Mouse (Mus musculus) limb, embryonic 15.5 days (tissue): ENCODE data around the gene Eif4g3. TPM values are rescaled to one million over a fixed set of nuclear protein-coding genes. Genes with fewer than 3 reads are reported as not detected.

ENCODE experiments used
- ATAC-seq: fragments of 200-750 bp; cut with Nextera tagmentation; 2 replicates; pipeline ENCODE4 v1.8.0; 2017; ENCODE audit warnings: low read depth, moderate TSS enrichment; ENCODE audit not compliant: insufficient number of reproducible peaks, low FRiP score, low TSS enrichment
- H3K27ac ChIP-seq: fragments of 300-500 bp; sonication (generic); 2 replicates; pipeline ENCODE4 v1.5.1; 2015; ENCODE audit warnings: moderate library complexity, mild to moderate bottlenecking, inconsistent platforms
- H3K27me3 ChIP-seq: fragments of 300-500 bp; sonication (generic); 2 replicates; pipeline ENCODE4 v1.6.1; 2015; ENCODE audit warnings: inconsistent platforms
- H3K36me3 ChIP-seq: fragments of 300-500 bp; sonication (generic); 2 replicates; pipeline ENCODE4 v1.6.1; 2015; ENCODE audit warnings: inconsistent platforms
- H3K4me1 ChIP-seq: fragments of 300-500 bp; sonication (generic); 2 replicates; pipeline ENCODE4 v1.6.1; 2015; ENCODE audit warnings: inconsistent platforms
- H3K4me2 ChIP-seq: fragments of 300-500 bp; sonication (generic); 2 replicates; pipeline ENCODE4 v1.6.1; 2015; ENCODE audit warnings: mild to moderate bottlenecking, inconsistent platforms
- H3K4me3 ChIP-seq: fragments of 300-500 bp; sonication (generic); 2 replicates; pipeline ENCODE4 v1.5.1; 2015; ENCODE audit warnings: mild to moderate bottlenecking, inconsistent platforms
- H3K9ac ChIP-seq: fragments of 300-500 bp; sonication (generic); 2 replicates; pipeline ENCODE4 v1.6.1; 2015; ENCODE audit warnings: inconsistent platforms
- H3K9me3 ChIP-seq: fragments of 300-500 bp; sonication (generic); 2 replicates; pipeline ENCODE4 v1.6.1; 2016; ENCODE audit warnings: inconsistent platforms
- WGBS: fragments of 180-500 bp; shearing (Covaris S2); methylation state at CpG from one replicate; pipeline ENCODE4 v1.1.7; 2015; 5-methylcytosine and 5-hydroxymethylcytosine counted together
- polyA plus RNA-seq: library from polyadenylated mRNA; unstranded; fragments of >200 nt; fragmentation: Nextera tagmentation; extraction: Ambion mirVana; gene quantifications from 2 replicates; pipeline ENCODE4 v1.2.1, GENCODE M21; 2015

Eif4g3 gene
- polyA plus RNA-seq, 1 experiment from 2014 or later: 29.1 TPM

DNA sequence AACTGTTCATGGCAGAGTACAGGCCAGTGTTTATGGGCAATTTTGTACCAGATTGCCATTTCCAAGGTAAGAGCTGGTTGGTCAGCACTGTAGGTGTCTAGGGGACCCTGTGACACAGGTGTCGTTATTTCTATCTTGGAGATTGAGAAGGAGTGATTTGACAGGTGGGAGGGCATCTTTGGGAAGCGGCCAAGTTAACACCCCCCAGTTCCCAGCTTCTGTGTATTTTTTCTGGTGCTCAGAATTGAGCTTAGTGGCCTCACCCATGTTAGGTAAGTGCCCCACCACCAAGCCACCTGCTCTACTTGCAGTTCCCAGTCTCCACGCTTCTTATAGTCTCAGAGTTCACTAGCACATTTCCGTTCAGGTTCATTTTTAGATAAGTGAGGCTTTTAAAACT is 76.5 kb downstream of the Eif4g3 start:
- Histone ChIP-seq H3K9me3 (no peaks in the 10 kb centered on the region), H3K4me2 (no peak overlapping the region), H3K9ac (no peak overlapping the region), H3K4me1 (peaks cover 14% of the 10 kb centered on the region; the same call in 1 of the 2 replicates), H3K27ac (no peak overlapping the region), H3K27me3 (no peaks in the 10 kb centered on the region), H3K36me3 (peaks cover 24% of the 10 kb centered on the region), H3K4me3 (no peak overlapping the region)
- ATAC-seq: no peak
- 85% methylated on average over 4 of the region's 4 CpGs for WGBS

DNA sequence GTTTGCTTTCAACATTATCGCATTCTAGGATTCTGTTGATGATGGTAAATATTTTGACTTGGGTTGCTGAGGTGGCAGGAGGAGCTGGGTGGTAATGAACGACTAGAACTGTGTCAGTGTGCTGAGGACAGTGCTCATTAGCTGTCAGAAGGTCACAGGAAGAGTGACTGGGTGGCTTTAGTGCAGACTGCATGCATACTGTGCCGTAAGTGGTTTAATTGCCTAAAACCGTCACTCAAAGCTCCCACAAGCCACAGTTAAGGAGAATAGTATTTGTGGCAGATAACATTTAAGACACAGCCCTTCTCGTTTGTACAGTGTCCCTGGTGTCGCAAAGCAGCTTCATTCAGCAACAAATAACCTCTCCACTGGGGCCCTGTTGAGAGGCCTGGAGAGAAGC is 78.7 kb downstream of the Eif4g3 start:
- WGBS: 59% methylated on average over 6 of the region's 6 CpGs
- peaks cover 11% of the 10 kb centered on the region; the same call in 1 of the 2 replicates for H3K4me1 ChIP-seq
- no peak overlapping the region for H3K4me2 ChIP-seq
- H3K27me3 ChIP-seq: no peaks in the 10 kb centered on the region
- no peaks in the 10 kb centered on the region for H3K9me3 ChIP-seq
- H3K4me3 ChIP-seq: no peak overlapping the region
- peaks cover 12% of the 10 kb centered on the region for H3K36me3 ChIP-seq
- no peak for ATAC-seq
- no peak overlapping the region for H3K9ac ChIP-seq
- no peak overlapping the region for H3K27ac ChIP-seq

DNA sequence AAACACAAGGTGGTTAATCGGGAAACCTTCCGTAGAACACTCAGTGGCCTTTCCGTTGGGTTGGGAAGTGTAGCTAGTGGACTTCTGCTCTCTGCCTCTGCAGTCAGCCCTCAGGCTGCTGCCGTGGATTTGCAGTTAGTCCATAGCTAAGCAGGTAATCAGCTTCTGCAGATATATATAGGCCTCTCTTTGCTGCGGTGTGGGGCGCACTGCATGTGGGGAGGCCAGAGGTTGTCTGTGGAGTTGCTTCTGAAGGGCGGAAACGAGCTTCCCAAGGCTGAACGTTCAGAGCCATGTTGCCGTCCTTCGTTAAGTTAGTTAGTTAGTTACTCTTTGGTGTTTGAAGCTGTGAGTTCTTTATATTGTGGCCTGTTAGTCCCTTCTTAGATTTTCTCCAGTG is 80.3 kb downstream of the Eif4g3 start:
- H3K4me2 ChIP-seq: no peak overlapping the region
- ATAC-seq: no peak
- H3K4me3 ChIP-seq: no peak overlapping the region
- peak overlapping the region; percentile 13; the same call in 1 of the 2 replicates for H3K27ac ChIP-seq
- H3K9me3 ChIP-seq: no peaks in the 10 kb centered on the region
- H3K9ac ChIP-seq: no peak overlapping the region
- H3K36me3 ChIP-seq: peaks cover 15% of the 10 kb centered on the region
- 76% methylated on average over 11 of the region's 11 CpGs for WGBS
- no peaks in the 10 kb centered on the region for H3K27me3 ChIP-seq
- peaks cover 11% of the 10 kb centered on the region; the same call in 1 of the 2 replicates for H3K4me1 ChIP-seq

DNA sequence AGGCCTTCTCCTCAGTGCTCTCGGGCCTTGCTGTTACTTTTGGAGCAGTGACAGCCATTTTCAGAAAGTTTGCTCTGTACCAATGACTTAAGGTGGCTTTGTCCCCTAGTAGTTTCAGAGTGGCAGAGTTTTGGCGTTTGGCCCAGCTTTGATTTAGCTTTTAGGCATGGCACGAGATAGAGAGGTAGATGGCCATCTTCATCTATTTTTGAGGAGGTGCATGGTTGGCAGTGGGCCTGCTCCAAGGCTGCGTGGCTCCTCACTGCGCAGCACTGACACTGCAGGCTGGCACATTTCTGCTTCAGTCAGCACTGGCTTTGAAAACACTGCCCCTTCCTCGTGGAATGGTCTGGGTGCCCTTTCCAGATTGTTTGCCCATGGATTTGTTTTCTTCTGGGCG is 80.7 kb downstream of the Eif4g3 start:
- peaks cover 17% of the 10 kb centered on the region for H3K36me3 ChIP-seq
- no peak overlapping the region for H3K9ac ChIP-seq
- peak overlapping the region; percentile 13; the same call in 1 of the 2 replicates for H3K27ac ChIP-seq
- 77% methylated on average over 7 of the region's 7 CpGs for WGBS
- peaks cover 7% of the 10 kb centered on the region; the same call in 1 of the 2 replicates for H3K4me1 ChIP-seq
- no peaks in the 10 kb centered on the region for H3K9me3 ChIP-seq
- no peak overlapping the region for H3K4me3 ChIP-seq
- no peaks in the 10 kb centered on the region for H3K27me3 ChIP-seq
- no peak overlapping the region for H3K4me2 ChIP-seq
- ATAC-seq: no peak

DNA sequence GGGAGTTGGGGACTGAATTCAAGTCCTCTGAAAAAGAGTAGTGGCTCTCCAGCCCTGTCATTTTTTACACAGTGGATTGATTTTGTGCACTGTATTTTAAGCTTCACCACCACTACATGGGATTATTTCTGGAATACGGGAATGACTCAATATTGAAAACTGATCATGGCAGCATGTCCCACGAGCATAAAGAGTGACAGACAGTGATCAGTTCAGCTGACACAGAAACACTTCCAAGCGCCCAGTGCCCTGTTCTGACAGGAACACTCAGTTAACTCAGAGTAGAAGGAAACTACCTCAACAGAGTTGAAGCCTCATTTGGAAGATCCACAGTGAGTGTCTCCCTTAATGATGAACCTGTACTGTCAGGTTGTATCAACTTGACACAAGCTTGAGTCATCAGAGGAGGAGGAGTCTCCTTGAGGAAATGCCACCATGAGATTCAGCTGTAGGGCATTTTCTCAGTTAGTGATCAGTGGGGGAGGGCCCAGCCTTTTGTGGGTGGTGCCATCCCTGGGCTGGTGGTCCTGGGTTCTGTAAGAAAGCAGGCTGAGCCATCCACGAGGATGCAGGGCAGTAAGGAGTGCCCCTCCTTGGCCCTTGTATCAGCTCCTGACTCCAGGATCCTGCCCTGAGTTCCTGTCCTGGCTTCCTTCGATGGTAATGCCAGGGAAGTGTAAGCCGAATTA is 82.2 kb downstream of the Eif4g3 start:
- no peak overlapping the region for H3K9ac ChIP-seq
- no peak for ATAC-seq
- H3K4me3 ChIP-seq: no peak overlapping the region
- peaks cover 27% of the 10 kb centered on the region for H3K36me3 ChIP-seq
- H3K27ac ChIP-seq: no peak overlapping the region
- H3K9me3 ChIP-seq: no peaks in the 10 kb centered on the region
- peaks cover 7% of the 10 kb centered on the region; the same call in 1 of the 2 replicates for H3K4me1 ChIP-seq
- H3K27me3 ChIP-seq: no peaks in the 10 kb centered on the region
- H3K4me2 ChIP-seq: no peak overlapping the region
- 62% methylated on average over 6 of the region's 6 CpGs for WGBS

DNA sequence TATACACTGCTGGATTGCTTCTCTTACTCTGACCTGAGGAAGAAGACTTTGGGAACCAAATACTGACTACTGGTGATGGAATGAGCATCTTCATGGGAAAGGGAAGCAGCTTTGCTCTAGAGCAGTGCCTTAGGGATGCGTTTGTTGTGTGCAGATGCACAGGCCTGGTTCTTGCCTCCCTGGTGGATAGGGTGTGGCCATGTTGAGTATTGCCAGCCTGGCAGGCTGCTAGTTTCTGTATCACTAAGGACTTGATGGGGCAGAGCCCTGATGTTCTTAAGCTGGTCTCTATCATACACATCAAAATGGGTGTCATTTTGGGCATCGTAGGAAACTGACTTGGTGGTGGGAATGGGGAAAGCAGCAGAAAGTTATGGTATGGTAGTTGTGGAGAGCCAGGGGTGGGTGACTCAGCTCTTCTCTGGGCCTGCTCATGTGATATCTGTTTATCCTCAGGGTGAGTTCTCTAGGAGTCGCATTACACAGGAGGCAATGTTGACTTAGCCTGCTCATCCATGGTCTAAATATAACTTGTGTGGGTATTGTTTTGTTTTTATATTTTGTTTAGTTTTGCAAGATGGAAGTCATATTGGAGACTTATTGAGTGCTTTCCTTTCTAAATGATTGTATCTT is 85.0 kb downstream of the Eif4g3 start:
- WGBS: 86% methylated on average over 3 of the region's 3 CpGs
- H3K27me3 ChIP-seq: no peaks in the 10 kb centered on the region
- H3K4me3 ChIP-seq: no peak overlapping the region
- no peak overlapping the region for H3K4me2 ChIP-seq
- ATAC-seq: no peak
- H3K4me1 ChIP-seq: peaks cover 4% of the 10 kb centered on the region; the same call in 1 of the 2 replicates
- H3K9ac ChIP-seq: no peak overlapping the region
- H3K36me3 ChIP-seq: peaks cover 34% of the 10 kb centered on the region
- H3K27ac ChIP-seq: no peak overlapping the region
- no peaks in the 10 kb centered on the region for H3K9me3 ChIP-seq

DNA sequence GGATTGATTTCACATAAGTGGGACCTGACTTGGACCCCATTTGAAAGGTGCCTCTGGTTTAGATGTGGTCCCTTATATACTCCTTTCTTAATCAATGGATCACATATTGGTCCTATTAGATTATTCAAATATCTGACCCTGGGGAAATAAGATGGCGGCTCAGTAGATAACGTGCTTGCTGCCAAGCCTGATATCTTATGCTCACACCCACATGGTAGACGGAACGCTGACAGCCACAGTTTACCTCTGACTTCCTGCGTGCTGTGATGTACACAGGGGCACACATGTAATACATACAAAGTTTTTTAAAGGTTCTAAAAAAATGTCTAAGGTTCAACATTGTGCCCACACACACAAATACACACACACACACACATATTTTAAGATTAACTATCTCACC is 86.4 kb downstream of the Eif4g3 start:
- Histone ChIP-seq H3K4me1 (no peaks in the 10 kb centered on the region), H3K9me3 (no peaks in the 10 kb centered on the region), H3K4me3 (no peak overlapping the region), H3K9ac (no peak overlapping the region), H3K27me3 (no peaks in the 10 kb centered on the region), H3K36me3 (peaks cover 48% of the 10 kb centered on the region), H3K27ac (no peak overlapping the region), H3K4me2 (no peak overlapping the region)
- 95% methylated on average over 5 of the region's 5 CpGs for WGBS
- no peak for ATAC-seq

DNA sequence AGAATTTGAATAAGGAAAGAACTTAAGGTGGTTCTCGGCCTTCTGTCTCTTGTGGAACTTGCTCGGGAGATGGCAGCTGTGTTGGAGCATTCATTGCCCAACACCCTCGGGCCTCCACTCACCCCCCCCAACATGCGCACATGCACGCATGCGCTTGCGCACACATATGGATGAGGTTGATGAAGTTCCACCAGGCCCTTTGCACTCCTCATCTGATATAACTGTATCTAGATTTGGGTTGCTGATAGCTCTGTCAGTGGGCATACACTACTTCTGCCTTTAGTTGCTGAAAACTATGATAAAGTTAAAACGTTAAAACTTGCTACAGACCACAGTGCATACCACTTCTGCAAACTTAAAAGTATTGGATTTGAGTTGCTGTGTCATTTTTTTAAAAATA is 89.6 kb downstream of the Eif4g3 start:
- Histone ChIP-seq H3K4me2 (no peak overlapping the region), H3K9me3 (no peaks in the 10 kb centered on the region), H3K4me3 (no peak overlapping the region), H3K9ac (no peak overlapping the region), H3K36me3 (peaks cover 54% of the 10 kb centered on the region), H3K4me1 (no peaks in the 10 kb centered on the region), H3K27ac (no peak overlapping the region), H3K27me3 (no peaks in the 10 kb centered on the region)
- ATAC-seq: no peak
- WGBS: 85% methylated on average over 8 of the region's 8 CpGs

DNA sequence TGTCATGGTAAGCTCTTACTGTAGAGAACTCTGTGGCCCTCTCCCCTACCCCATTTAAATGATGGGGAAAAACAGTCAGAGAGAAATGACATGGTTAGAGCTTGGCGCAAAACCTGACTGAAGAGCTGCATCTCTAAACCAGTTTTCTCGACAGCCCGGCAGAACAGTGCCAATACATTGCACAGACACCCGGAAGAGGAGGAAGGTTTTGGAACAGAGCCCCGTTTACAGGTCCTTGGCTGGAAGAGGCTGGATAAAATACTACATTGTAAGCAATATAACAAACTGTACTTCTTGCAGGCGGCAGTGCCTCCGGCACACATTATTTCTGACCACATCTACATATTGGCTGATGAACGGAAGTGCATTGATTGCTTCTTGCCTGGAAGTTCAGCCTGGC is 91.3 kb downstream of the Eif4g3 start:
- Histone ChIP-seq H3K9ac (no peak overlapping the region), H3K27me3 (no peaks in the 10 kb centered on the region), H3K36me3 (peaks cover 44% of the 10 kb centered on the region), H3K4me3 (no peak overlapping the region), H3K4me1 (no peaks in the 10 kb centered on the region), H3K4me2 (no peak overlapping the region), H3K27ac (no peak overlapping the region), H3K9me3 (no peaks in the 10 kb centered on the region)
- ATAC-seq: no peak
- WGBS: 87% methylated on average over 8 of the region's 8 CpGs

DNA sequence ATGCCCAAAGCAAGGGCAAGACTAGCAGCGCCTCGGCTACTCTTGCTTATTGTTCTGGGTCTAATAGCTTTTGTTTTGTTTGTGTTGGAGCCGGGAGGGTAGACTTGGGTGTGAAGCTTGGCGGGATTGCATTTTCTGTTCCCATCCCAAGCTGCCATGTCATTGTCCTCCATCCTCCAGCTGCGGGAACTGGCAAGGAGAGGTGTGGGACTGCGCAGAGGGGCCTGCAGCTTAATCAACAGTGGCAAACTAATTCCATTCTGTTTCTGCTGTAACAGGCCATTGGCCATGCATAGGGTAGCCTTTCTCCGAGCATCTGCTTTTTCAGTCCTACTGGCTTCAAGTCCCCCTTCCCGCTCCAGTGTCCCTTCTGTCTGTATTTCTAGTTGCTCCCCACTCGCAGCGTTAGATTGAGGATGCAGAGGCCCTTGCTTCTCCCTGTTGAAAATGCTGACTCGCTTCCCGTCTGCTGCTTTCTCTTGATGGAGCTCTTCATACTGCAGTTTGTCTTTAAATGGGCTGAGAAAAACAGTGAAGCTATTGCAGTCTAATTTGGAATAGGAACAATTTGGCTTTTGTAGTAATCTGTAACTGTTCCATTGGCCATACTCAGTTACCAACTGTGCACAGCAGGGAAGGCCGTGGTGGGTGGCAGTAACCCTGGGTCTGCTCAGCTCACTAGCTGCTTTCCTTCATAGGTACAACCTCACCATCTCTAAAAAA is 92.2 kb downstream of the Eif4g3 start:
- Histone ChIP-seq H3K36me3 (peaks cover 44% of the 10 kb centered on the region), H3K9me3 (no peaks in the 10 kb centered on the region), H3K27me3 (no peaks in the 10 kb centered on the region), H3K4me3 (no peak overlapping the region), H3K9ac (no peak overlapping the region), H3K4me1 (no peaks in the 10 kb centered on the region), H3K4me2 (no peak overlapping the region), H3K27ac (no peak overlapping the region)
- no peak for ATAC-seq
- 83% methylated on average over 13 of the region's 13 CpGs for WGBS

DNA sequence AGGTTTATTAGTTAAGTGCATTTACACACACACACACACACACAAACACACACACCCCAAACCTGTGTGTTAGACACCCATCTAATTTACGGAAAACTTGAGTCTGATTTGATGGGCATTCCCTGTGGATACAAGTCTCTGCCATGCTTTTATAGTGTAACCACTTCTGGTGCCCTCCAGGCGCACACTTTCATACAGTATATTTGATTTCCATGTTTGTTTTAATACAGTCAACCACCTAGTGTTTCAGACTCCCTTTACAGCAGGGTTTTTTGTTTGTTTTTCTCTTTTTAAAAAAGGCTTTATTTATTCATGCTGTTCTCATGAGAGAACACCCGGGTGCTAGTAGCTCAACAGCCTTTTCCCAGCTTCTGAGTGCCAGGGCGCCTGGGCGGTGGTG is 94.1 kb downstream of the Eif4g3 start:
- no peak for ATAC-seq
- Histone ChIP-seq H3K27me3 (no peaks in the 10 kb centered on the region), H3K36me3 (peaks cover 43% of the 10 kb centered on the region), H3K4me1 (no peaks in the 10 kb centered on the region), H3K9me3 (no peaks in the 10 kb centered on the region), H3K4me3 (no peak overlapping the region), H3K27ac (no peak overlapping the region), H3K4me2 (no peak overlapping the region), H3K9ac (no peak overlapping the region)
- 78% methylated on average over 5 of the region's 5 CpGs for WGBS

DNA sequence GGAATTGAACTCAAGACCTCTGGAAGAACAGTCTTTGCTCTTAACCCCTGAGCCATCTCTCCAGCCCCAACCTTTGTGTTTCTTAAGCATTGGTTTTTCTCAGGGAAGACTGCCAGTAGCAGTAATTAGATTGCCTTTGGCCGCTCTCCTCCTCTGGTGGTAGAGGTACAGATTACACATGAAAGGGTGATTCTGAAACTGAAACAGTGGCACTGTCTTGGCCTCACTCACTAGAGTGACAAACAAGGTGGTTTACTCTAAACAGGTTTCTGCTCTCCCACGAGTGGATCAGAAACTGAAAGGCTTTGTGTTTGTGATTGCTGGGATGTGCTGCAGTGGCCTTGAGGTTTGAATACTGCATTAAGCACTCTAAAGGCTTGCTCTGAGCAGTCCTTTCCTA is 96.7 kb downstream of the Eif4g3 start:
- Histone ChIP-seq H3K27me3 (no peaks in the 10 kb centered on the region), H3K9me3 (no peaks in the 10 kb centered on the region), H3K4me2 (no peak overlapping the region), H3K27ac (no peak overlapping the region), H3K4me1 (no peaks in the 10 kb centered on the region), H3K36me3 (peaks cover 33% of the 10 kb centered on the region), H3K9ac (no peak overlapping the region), H3K4me3 (no peak overlapping the region)
- ATAC-seq: no peak
- 83% methylated on average over 2 of the region's 2 CpGs for WGBS
